Mouse (Mus musculus) hindbrain, embryonic 12.5 days (tissue): Measurements from ENCODE around the gene Lhfpl3. TPM values are rescaled to one million over a fixed set of nuclear protein-coding genes. Genes with fewer than 3 reads are reported as not detected.
A peak's percentile ranks its signal among the peaks of the same experiment; 100 is the strongest.

Source experiments
- ATAC-seq: fragments of 200-750 bp; cut with Nextera tagmentation; 2 replicates; pipeline ENCODE4 v1.8.0; 2017; ENCODE audit warnings: moderate TSS enrichment; ENCODE audit not compliant: low FRiP score
- H3K27ac ChIP-seq: fragments of 300-500 bp; sonication (generic); 2 replicates; pipeline ENCODE4 v1.5.1; 2016; ENCODE audit warnings: mild to moderate bottlenecking
- H3K27me3 ChIP-seq: fragments of 300-500 bp; sonication (generic); 2 replicates; pipeline ENCODE4 v1.6.1; 2016; ENCODE audit warnings: mild to moderate bottlenecking
- H3K36me3 ChIP-seq: fragments of 300-500 bp; sonication (generic); 2 replicates; pipeline ENCODE4 v1.6.1; 2016; ENCODE audit warnings: mild to moderate bottlenecking
- H3K4me1 ChIP-seq: fragments of 300-500 bp; sonication (generic); 2 replicates; pipeline ENCODE4 v1.6.1; 2016
- H3K4me2 ChIP-seq: fragments of 300-500 bp; sonication (generic); replicated peaks from 2 replicates; pipeline ENCODE4 v1.6.1; 2016; ENCODE audit warnings: mild to moderate bottlenecking
- H3K4me3 ChIP-seq: fragments of 300-500 bp; sonication (generic); 2 replicates; pipeline ENCODE4 v1.5.1; 2016; ENCODE audit warnings: mild to moderate bottlenecking
- H3K9ac ChIP-seq: fragments of 300-500 bp; sonication (generic); 2 replicates; pipeline ENCODE4 v1.6.1; 2016; ENCODE audit warnings: mild to moderate bottlenecking, moderate library complexity
- H3K9me3 ChIP-seq: fragments of 300-500 bp; sonication (generic); replicated peaks from 2 replicates; pipeline ENCODE4 v1.6.1; 2016; ENCODE audit warnings: mild to moderate bottlenecking
- WGBS: fragments of 180-500 bp; shearing (Covaris S2); methylation state at CpG from one replicate; pipeline ENCODE4 v1.1.7; 2016; 5-methylcytosine and 5-hydroxymethylcytosine counted together
- polyA plus RNA-seq: library from polyadenylated mRNA; unstranded; fragments of >200 nt; fragmentation: Nextera tagmentation; extraction: Ambion mirVana; gene quantifications from 2 replicates; pipeline ENCODE4 v1.2.1, GENCODE M21; 2016

Gene Lhfpl3
- polyA plus RNA-seq, 1 experiment from 2014 or later = 2.6 TPM

DNA sequence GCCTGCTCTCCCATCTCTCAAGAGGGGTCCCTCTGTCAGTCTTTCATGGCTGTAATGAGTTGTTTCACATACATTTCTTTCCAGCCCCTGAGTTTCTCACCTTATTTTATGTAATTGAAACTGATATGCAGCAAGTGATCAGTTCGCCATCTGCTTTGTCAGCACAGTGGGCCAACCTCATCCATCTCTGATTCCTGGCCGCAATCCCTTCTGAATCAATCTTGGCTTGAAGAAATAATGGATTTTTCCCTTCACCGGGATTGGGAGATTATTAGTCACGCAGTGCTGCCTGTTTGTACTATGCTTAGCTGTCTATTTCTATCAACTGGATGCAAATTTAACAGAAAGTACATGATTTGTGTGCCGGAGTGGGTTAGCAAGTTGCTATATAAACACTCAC lies 297.0 kb downstream of the Lhfpl3 start:
- ATAC-seq = no peak
- Histone ChIP-seq H3K27me3 (no peaks in the 10 kb centered on the region), H3K4me1 (no peaks in the 10 kb centered on the region), H3K9me3 (no peaks in the 10 kb centered on the region), H3K4me2 (no peak overlapping the region), H3K27ac (no peak overlapping the region), H3K4me3 (no peak overlapping the region), H3K9ac (no peak overlapping the region), H3K36me3 (no peaks in the 10 kb centered on the region)
- WGBS = 76% methylated on average over 5 of the region's 5 CpGs

DNA sequence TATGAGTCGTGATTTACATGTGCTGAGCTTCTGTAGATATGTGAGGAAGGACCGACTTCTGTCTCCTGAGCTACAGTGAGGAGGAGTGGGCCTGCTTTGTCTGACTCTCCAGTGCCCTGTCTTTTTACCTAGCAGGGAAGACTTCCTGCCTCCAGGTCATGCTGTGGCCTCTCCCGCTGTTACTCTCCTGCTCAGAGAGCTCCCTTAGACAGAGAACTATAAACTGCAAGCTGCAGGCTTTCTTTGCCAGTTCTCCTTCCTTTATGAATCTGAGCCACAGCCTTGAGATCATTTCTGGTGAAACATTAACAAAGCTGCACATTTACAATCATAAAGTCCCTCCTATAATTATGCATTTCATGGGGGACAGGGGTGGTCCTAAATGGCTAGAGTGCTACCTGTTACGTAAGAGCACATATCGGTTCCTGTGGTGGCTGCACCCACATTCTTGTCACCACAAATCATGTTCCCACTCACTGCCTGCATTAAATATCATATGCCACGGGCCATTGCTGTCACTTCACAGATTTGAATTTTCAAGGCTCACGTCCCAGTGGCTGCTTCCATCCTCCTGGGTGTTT lies 303.3 kb downstream of the Lhfpl3 start:
- WGBS = 74% methylated on average over 7 of the region's 7 CpGs
- Histone ChIP-seq H3K9ac (no peak overlapping the region), H3K9me3 (no peaks in the 10 kb centered on the region), H3K4me2 (no peak overlapping the region), H3K27ac (no peak overlapping the region), H3K4me1 (no peaks in the 10 kb centered on the region), H3K4me3 (no peak overlapping the region), H3K27me3 (no peaks in the 10 kb centered on the region), H3K36me3 (no peaks in the 10 kb centered on the region)
- ATAC-seq = no peak

DNA sequence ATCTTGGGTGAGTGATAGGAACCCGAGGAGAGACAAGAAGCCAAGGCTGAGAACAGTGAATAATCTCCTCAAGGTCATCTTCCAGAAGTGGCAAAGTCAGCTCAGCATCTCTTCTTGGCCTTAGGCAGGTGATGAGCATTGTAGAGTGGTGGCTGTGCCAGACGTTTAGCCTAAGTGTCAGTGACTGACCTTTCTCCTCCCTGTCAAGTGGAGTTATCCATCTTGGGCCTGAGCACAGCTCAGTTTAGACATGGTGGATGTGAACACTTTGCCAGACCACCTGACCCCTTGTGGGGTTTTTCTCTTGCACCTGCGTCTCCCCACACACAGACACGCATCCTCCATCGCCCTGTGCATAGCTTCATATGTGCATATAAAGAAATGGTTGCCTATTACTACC lies 305.6 kb downstream of the Lhfpl3 start:
- no peak overlapping the region for H3K9ac ChIP-seq
- no peak overlapping the region for H3K4me3 ChIP-seq
- no peak overlapping the region for H3K27ac ChIP-seq
- ATAC-seq = no peak
- no peak overlapping the region for H3K4me2 ChIP-seq
- no peaks in the 10 kb centered on the region for H3K9me3 ChIP-seq
- H3K27me3 ChIP-seq = no peaks in the 10 kb centered on the region
- WGBS = 79% methylated on average over 5 of the region's 5 CpGs
- H3K36me3 ChIP-seq = no peaks in the 10 kb centered on the region
- H3K4me1 ChIP-seq = no peaks in the 10 kb centered on the region

DNA sequence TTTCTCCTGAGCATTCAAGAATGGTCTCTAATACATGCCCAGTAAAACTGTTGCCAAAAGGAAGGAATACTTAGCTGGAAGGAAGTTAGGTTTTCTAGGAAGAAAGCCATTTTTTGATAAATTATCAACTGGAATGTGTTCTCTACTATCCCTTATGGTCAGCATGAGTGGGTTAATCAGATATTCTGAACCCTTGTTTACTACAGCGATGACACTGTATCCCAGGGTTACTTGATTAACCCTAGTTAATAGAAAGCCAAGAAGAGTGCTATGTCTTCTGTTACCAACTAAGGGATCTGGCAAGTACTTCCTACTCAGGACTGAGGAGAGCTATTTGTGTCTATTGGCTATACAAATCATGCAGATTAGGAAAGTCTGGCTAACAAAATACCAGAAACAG lies 349.0 kb downstream of the Lhfpl3 start:
- Histone ChIP-seq H3K9ac (no peak overlapping the region), H3K9me3 (no peaks in the 10 kb centered on the region), H3K27me3 (no peaks in the 10 kb centered on the region), H3K4me1 (no peaks in the 10 kb centered on the region), H3K4me2 (no peak overlapping the region), H3K4me3 (no peak overlapping the region), H3K27ac (no peak overlapping the region), H3K36me3 (no peaks in the 10 kb centered on the region)
- no peak for ATAC-seq
- 80% methylated on average over 1 of the region's 1 CpGs for WGBS

DNA sequence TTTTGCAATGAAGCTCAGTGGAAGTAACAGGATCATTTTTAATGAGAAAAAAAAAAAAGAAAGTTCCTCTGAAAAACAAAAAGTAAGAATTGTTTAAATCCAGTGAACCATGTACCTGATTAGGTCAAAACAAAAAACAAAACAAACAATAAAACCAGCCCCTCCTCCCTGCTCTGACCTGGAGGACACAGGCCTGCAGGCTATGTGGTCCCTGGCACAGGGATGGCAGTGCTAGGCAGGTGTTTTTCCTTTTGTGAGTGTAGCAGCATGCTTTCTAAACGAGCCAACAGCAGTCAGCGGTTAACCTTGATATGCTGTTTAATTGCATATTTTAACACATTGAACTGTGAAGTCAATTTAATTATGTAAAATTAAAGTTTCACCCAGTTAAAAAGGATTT lies 360.7 kb downstream of the Lhfpl3 start:
- no peaks in the 10 kb centered on the region for H3K4me1 ChIP-seq

DNA sequence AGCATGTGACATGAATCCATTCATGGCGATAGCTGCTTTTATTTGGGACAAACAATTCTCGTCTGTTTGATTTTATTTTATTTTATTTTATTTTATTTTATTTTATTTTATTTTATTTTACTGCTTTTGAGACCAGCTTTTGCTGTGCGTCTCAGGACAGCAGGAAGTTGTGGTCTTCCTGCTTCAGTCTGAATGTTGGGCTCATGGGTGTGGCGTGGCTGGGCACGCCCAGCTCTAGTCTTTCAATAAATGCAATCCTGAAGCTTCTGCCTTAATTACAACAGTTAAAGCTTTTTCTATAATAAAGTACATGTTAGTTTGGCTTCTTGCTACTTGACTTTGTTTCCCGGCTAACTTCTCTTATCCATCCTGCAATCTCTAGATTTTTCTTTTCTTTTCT lies 365.4 kb downstream of the Lhfpl3 start:
- 87% methylated on average over 6 of the region's 6 CpGs for WGBS

More for the DNA sequence above, 360.7 kb downstream of the Lhfpl3 start:
- no peak for ATAC-seq
- Histone ChIP-seq H3K9ac (no peak overlapping the region), H3K4me3 (no peak overlapping the region), H3K9me3 (no peaks in the 10 kb centered on the region), H3K27me3 (no peaks in the 10 kb centered on the region), H3K4me2 (no peak overlapping the region), H3K36me3 (no peaks in the 10 kb centered on the region), H3K27ac (no peak overlapping the region)
- WGBS = 71% methylated on average over 2 of the region's 2 CpGs

DNA sequence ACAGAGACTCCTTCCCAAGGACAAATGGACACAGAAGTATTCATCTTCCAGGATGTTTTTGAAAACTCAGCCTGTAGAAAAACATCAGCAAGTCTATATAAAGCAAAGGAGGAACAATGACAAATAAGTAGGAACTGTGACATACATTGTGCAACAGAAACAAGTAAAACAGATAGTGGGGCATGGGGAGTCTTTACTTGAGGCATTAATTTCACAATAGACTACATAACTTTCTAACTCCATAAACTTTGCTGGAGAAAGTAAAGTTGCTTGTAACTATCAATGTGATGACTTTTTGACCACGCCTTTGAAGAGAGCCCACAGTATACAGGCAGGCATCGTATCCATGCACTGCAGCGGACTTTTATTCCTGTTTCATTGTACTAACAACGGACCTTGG lies 368.4 kb downstream of the Lhfpl3 start:
- Histone ChIP-seq H3K4me1 (no peaks in the 10 kb centered on the region), H3K36me3 (no peaks in the 10 kb centered on the region), H3K27me3 (no peaks in the 10 kb centered on the region), H3K27ac (no peak overlapping the region), H3K4me3 (no peak overlapping the region), H3K9me3 (no peaks in the 10 kb centered on the region), H3K9ac (no peak overlapping the region), H3K4me2 (no peak overlapping the region)
- WGBS = 95% methylated on average over 4 of the region's 4 CpGs
- no peak for ATAC-seq

More for the DNA sequence above, 365.4 kb downstream of the Lhfpl3 start:
- H3K27me3 ChIP-seq = no peaks in the 10 kb centered on the region
- ATAC-seq = no peak
- H3K27ac ChIP-seq = no peak overlapping the region
- no peaks in the 10 kb centered on the region for H3K36me3 ChIP-seq
- no peak overlapping the region for H3K4me2 ChIP-seq
- H3K4me1 ChIP-seq = no peaks in the 10 kb centered on the region
- H3K9me3 ChIP-seq = no peaks in the 10 kb centered on the region
- no peak overlapping the region for H3K4me3 ChIP-seq
- H3K9ac ChIP-seq = no peak overlapping the region

- H3K4me1 ChIP-seq = no peaks in the 10 kb centered on the region
- no peak overlapping the region for H3K4me3 ChIP-seq
- H3K9me3 ChIP-seq = no peaks in the 10 kb centered on the region
- 44% methylated on average over 2 of the region's 2 CpGs for WGBS
- H3K4me2 ChIP-seq = no peak overlapping the region
- H3K27ac ChIP-seq = no peak overlapping the region
- H3K27me3 ChIP-seq = no peaks in the 10 kb centered on the region
- ATAC-seq = no peak
- H3K36me3 ChIP-seq = no peaks in the 10 kb centered on the region
- H3K9ac ChIP-seq = no peak overlapping the region
Observed at GRCm38 (mm10) chr5:23126851-23127250, 381.0 kb downstream of the Lhfpl3 start.

DNA sequence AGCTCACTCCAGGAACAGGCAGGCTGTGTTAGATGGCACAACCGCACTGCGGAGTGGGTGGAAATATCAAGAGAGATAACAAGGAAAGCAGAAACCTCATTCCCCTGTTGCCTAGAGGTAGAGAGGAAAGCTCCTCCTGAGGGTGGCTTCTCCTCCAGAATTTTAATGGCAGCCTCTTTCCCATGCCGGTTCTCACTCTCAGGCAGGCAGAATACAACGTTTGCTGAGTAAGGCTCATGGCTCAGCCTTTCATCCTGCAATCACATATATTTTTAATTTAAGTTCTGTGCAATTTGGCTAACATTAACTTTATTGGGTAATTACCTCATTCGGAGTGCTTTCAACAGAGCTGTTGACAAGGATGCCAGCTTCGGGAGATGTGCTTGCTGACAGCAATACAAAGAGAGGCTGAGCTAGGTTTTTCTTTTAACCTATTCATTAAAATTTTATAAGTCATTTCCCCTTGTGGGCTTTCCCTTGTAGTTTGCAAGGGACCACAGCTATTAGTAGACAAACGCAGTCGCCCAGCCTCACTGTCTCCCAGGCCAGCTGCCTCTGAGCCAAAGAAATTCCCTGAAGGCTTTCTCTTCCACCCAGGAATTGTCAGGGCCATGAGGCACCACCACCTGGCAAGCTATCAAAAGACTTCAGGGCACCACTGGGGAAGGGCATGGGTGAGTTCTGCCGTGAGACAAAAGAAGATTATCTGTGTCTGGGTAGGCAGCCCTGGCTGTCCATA lies 394.5 kb downstream of the Lhfpl3 start:
- Histone ChIP-seq H3K27me3 (no peaks in the 10 kb centered on the region), H3K9ac (no peak overlapping the region), H3K4me2 (no peak overlapping the region), H3K27ac (no peak overlapping the region), H3K4me1 (peaks cover 4% of the 10 kb centered on the region; the same call in 1 of the 2 replicates), H3K36me3 (no peaks in the 10 kb centered on the region), H3K9me3 (no peaks in the 10 kb centered on the region), H3K4me3 (no peak overlapping the region)
- 75% methylated on average over 9 of the region's 9 CpGs for WGBS
- no peak for ATAC-seq

GRCm38 (mm10) chr5:23153210-23153609 lies 407.4 kb downstream of the Lhfpl3 start:
- no peaks in the 10 kb centered on the region for H3K36me3 ChIP-seq
- H3K9ac ChIP-seq = no peak overlapping the region
- H3K9me3 ChIP-seq = no peaks in the 10 kb centered on the region
- H3K4me2 ChIP-seq = no peak overlapping the region
- 83% methylated on average over 4 of the region's 4 CpGs for WGBS
- no peaks in the 10 kb centered on the region for H3K4me1 ChIP-seq
- no peak overlapping the region for H3K27ac ChIP-seq
- no peaks in the 10 kb centered on the region for H3K27me3 ChIP-seq
- no peak overlapping the region for H3K4me3 ChIP-seq
- no peak for ATAC-seq

DNA sequence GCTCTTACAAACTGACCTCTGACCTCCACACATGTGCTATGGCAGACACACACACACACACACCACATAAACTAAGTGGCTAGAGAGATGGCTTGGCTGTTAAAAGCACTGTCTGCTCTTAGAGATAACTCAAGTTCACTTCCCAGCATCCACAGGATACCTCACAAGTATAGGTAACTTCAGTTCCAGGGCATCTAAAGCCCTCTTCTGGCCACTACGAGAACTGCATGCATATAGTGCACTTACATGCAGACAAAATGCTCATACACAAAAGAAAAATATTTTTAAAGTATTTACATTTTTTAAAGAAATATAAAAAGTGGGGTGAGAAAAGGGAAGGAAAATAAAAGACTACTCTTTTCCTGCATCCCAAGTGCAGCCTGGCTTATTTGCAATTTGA lies 408.6 kb downstream of the Lhfpl3 start:
- no peaks in the 10 kb centered on the region for H3K4me1 ChIP-seq
- no peak for ATAC-seq
- no peaks in the 10 kb centered on the region for H3K9me3 ChIP-seq
- no peak overlapping the region for H3K9ac ChIP-seq
- H3K4me2 ChIP-seq = no peak overlapping the region
- no peak overlapping the region for H3K27ac ChIP-seq
- H3K36me3 ChIP-seq = no peaks in the 10 kb centered on the region
- H3K27me3 ChIP-seq = no peaks in the 10 kb centered on the region
- 83% methylated on average over 1 of the region's 1 CpGs for WGBS
- H3K4me3 ChIP-seq = no peak overlapping the region

- no peaks in the 10 kb centered on the region for H3K9me3 ChIP-seq
- H3K4me3 ChIP-seq = no peak overlapping the region
- H3K27ac ChIP-seq = 0 out of 2 replicates have a peak overlapping the region, but pooled peaks have one; percentile 48
- peak; percentile 80 for ATAC-seq
- H3K27me3 ChIP-seq = no peaks in the 10 kb centered on the region
- H3K4me2 ChIP-seq = peak overlapping the region; percentile 30
- no peaks in the 10 kb centered on the region for H3K36me3 ChIP-seq
- H3K4me1 ChIP-seq = peaks cover 6% of the 10 kb centered on the region
- WGBS = 16% methylated on average over 6 of the region's 6 CpGs
- H3K9ac ChIP-seq = no peak overlapping the region
Observed at GRCm38 (mm10) chr5:23165947-23166350, 420.1 kb downstream of the Lhfpl3 start.

DNA sequence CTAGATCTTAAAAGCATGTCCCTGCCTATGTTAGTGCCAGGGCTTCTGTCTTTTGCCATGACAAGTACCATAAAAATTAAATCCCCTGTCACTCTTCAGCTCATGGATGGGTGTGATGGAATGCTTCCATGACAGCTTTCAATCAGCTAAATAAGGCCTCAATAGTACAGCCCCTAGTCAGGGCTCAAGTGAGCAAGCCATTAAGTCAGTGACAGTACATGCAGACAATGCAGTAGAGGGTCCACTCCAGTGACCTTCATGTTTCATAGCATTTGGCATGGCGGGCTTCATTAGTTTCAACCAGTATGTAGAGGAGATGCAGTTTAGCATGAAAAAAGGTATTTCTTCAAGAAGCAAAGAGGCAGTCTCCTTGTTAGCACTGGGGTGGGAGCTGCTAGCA lies 420.8 kb downstream of the Lhfpl3 start:
- Histone ChIP-seq H3K9ac (no peak overlapping the region), H3K4me2 (no peak overlapping the region), H3K27me3 (no peaks in the 10 kb centered on the region), H3K4me3 (no peak overlapping the region), H3K9me3 (no peaks in the 10 kb centered on the region), H3K36me3 (no peaks in the 10 kb centered on the region), H3K27ac (no peak overlapping the region), H3K4me1 (peaks cover 6% of the 10 kb centered on the region)
- ATAC-seq = 0 out of 2 replicates have a peak, but pooled peaks have one; percentile 26
- 72% methylated on average over 1 of the region's 1 CpGs for WGBS
